Mouse (Mus musculus): ENCODE measurements around the gene Foxo1.

DNA sequence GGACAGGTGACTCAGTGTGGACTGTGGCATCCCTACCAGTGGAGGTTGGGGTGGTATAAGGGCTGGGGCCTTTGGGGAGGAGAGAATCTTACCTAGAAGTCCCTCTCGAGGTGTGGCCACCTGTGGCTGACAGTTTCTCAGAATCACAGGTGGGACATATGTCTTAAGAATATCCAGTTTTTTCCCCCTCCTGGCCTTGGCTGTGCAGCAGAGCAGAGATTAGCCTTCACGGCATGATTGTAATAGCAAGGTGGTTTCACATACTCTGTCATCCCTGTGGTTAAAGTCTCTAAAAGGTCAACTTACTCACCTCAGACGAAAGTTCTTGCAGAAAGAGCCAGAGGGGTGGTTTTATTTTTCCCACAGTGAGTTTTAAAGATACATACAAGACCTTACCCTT, 2.4 kb downstream of the Foxo1 start:
- TF ChIP-seq CTCF (IDR thresholded peaks at IDR 0.05; ENCODE audit: low read depth) (no peak), EP300 (IDR thresholded peaks at IDR 0.05; ENCODE audit: low read depth) (no peak)
